8 mouse cellular contexts compared by ENCODE assay signal in genomic region chr5:127616151-127616550, GRCm38 (mm10). TPM values are rescaled to one million over a fixed set of nuclear protein-coding genes. Genes with fewer than 3 reads are reported as not detected.
A peak's percentile ranks its signal among the peaks of the same experiment; 100 is the strongest.
DNase-seq lines count a peak whose midpoint lies in the region; ATAC-seq lines count a peak whose summit lies in the region.

No protein-coding gene starts in this region.

- peak overlapping the region; percentile 99 for H3K4me3 ChIP-seq in lung, embryonic 16.5 days (ENCODE audit: low read length)
- H3K4me3 ChIP-seq in forebrain, embryonic 10.5 days, result peak overlapping the region; percentile 98
- peak overlapping the region; percentile 89 for H3K4me3 ChIP-seq in limb, embryonic 13.5 days
- H3K4me3 ChIP-seq in stomach, embryonic 14.5 days (ENCODE audit: low read depth, low read length), result peak overlapping the region; percentile 97

- H3K36me3 ChIP-seq in lung, embryonic 16.5 days (ENCODE audit: control insufficient read depth, insufficient read depth, low read length), result no peaks in the 10 kb centered on the region
- peaks cover 12% of the 10 kb centered on the region; the same call in 1 of the 2 replicates for H3K36me3 ChIP-seq in forebrain, embryonic 10.5 days (replicated peaks)
- H3K36me3 ChIP-seq in limb, embryonic 13.5 days, result no peaks in the 10 kb centered on the region
- no peaks in the 10 kb centered on the region for H3K36me3 ChIP-seq in stomach, embryonic 14.5 days (ENCODE audit: control insufficient read depth, insufficient read depth, low read length)

- H3K27ac ChIP-seq in lung, embryonic 16.5 days (ENCODE audit: low read length), result no peak overlapping the region
- H3K27ac ChIP-seq in forebrain, embryonic 10.5 days, result peak overlapping the region; percentile 95
- no peak overlapping the region for H3K27ac ChIP-seq in limb, embryonic 13.5 days
- H3K27ac ChIP-seq in stomach, embryonic 14.5 days (ENCODE audit: low read length), result no peak overlapping the region

- no peaks in the 10 kb centered on the region for H3K9me3 ChIP-seq in lung, embryonic 16.5 days (ENCODE audit: control insufficient read depth, low read length)
- H3K9me3 ChIP-seq in forebrain, embryonic 10.5 days, result no peaks in the 10 kb centered on the region
- no peaks in the 10 kb centered on the region for H3K9me3 ChIP-seq in limb, embryonic 13.5 days
- H3K9me3 ChIP-seq in stomach, embryonic 14.5 days (ENCODE audit: control insufficient read depth, low read depth, low read length), result no peaks in the 10 kb centered on the region

- 6% methylated on average over 5 of the region's 5 CpGs for WGBS in lung, embryonic 16.5 days
- 38% methylated on average over 5 of the region's 5 CpGs for WGBS in forebrain, embryonic 10.5 days
- WGBS in limb, embryonic 13.5 days, result 7% methylated on average over 5 of the region's 5 CpGs
- 17% methylated on average over 5 of the region's 5 CpGs for WGBS in stomach, embryonic 14.5 days

- ATAC-seq in lung, embryonic 16.5 days (ENCODE audit: low read depth), result no peak
- ATAC-seq in limb, embryonic 13.5 days (ENCODE audit: low FRiP score, low read depth), result no peak
- ATAC-seq in stomach, embryonic 14.5 days (ENCODE audit: insufficient number of reproducible peaks, insufficient read depth, low FRiP score, low read depth), result no peak

- H3K9ac ChIP-seq in lung, embryonic 16.5 days (ENCODE audit: low read length), result peak overlapping the region; percentile 99
- H3K9ac ChIP-seq in limb, embryonic 13.5 days, result peak overlapping the region; percentile 99
- H3K9ac ChIP-seq in stomach, embryonic 14.5 days (replicated peaks; ENCODE audit: low read depth, low read length), result peak overlapping the region; percentile 97

- H3K27me3 ChIP-seq in lung, embryonic 16.5 days (ENCODE audit: control insufficient read depth, insufficient read depth, low read depth, low read length), result no peaks in the 10 kb centered on the region
- H3K27me3 ChIP-seq in forebrain, embryonic 10.5 days (ENCODE audit: poor library complexity, severe bottlenecking), result no peaks in the 10 kb centered on the region
- no peaks in the 10 kb centered on the region for H3K27me3 ChIP-seq in limb, embryonic 13.5 days
- no peaks in the 10 kb centered on the region for H3K27me3 ChIP-seq in stomach, embryonic 14.5 days (ENCODE audit: control insufficient read depth, insufficient read depth, low read length)

- peak overlapping the region; percentile 98 for H3K4me2 ChIP-seq in lung, embryonic 16.5 days (ENCODE audit: low read depth, low read length)
- H3K4me2 ChIP-seq in limb, embryonic 13.5 days (replicated peaks), result peak overlapping the region; percentile 79
- peak overlapping the region; percentile 94 for H3K4me2 ChIP-seq in stomach, embryonic 14.5 days (replicated peaks; ENCODE audit: low read depth, low read length)

- no peak for DNase-seq in lung, postnatal 14 days
- DNase-seq in forebrain, embryonic 10.5 days (ENCODE audit: extremely low spot score, low spot score), result no peak
- DNase-seq in frontal cortex, postnatal 14 days (ENCODE audit: low spot score in 2 of 2), result no peak
- DNase-seq in layer of hippocampus, adult 11-12 months (ENCODE audit: low spot score), result no peak
- DNase-seq in kidney, postnatal 36 days, result no peak

- peaks cover 32% of the 10 kb centered on the region for H3K4me1 ChIP-seq in lung, embryonic 16.5 days (replicated peaks; ENCODE audit: control insufficient read depth, insufficient read depth, low read length)
- peaks cover 29% of the 10 kb centered on the region for H3K4me1 ChIP-seq in forebrain, embryonic 10.5 days
- peaks cover 21% of the 10 kb centered on the region for H3K4me1 ChIP-seq in limb, embryonic 13.5 days
- peaks cover 15% of the 10 kb centered on the region; the same call in 1 of the 2 replicates for H3K4me1 ChIP-seq in stomach, embryonic 14.5 days (ENCODE audit: control insufficient read depth, insufficient read depth, low read length)

RNA-seq across cellular contexts. Expression of gene Glt1d1, which starts 15.9 kb away (rescaled TPM):
- polyA plus RNA-seq in lung, embryonic 16.5 days (2015; fragmentation: Nextera tagmentation; extraction: Ambion mirVana), result 0.18 and 0.68 TPM in 2 replicates
- 1.2 and 1.9 TPM in 2 replicates for polyA plus RNA-seq in forebrain, embryonic 10.5 days (2016; fragmentation: Nextera tagmentation; extraction: Ambion mirVana)
- 0.59 and 0.79 TPM in 2 replicates for polyA plus RNA-seq in limb, embryonic 13.5 days (2015; fragmentation: Nextera tagmentation; extraction: Ambion mirVana)
- polyA plus RNA-seq in stomach, embryonic 14.5 days (2014; fragmentation: Nextera tagmentation; extraction: Ambion mirVana), result 0.33 and 0.52 TPM in 2 replicates

RNA-seq across cellular contexts. Expression of gene Slc15a4, which starts 16.5 kb away (rescaled TPM):
- polyA plus RNA-seq in lung, embryonic 16.5 days (2015; fragmentation: Nextera tagmentation; extraction: Ambion mirVana), result 22.8 and 23.6 TPM in 2 replicates
- polyA plus RNA-seq in forebrain, embryonic 10.5 days (2016; fragmentation: Nextera tagmentation; extraction: Ambion mirVana), result 25.3 and 25.9 TPM in 2 replicates
- 20.8 and 21.1 TPM in 2 replicates for polyA plus RNA-seq in limb, embryonic 13.5 days (2015; fragmentation: Nextera tagmentation; extraction: Ambion mirVana)
- 17.9 and 19.2 TPM in 2 replicates for polyA plus RNA-seq in stomach, embryonic 14.5 days (2014; fragmentation: Nextera tagmentation; extraction: Ambion mirVana)
